Mouse (Mus musculus) lung, embryonic 14.5 days (tissue): Measurements from ENCODE around the gene Itgb5. TPM values are rescaled to one million over a fixed set of nuclear protein-coding genes. Genes with fewer than 3 reads are reported as not detected.

Source experiments
- ATAC-seq: fragments of 200-750 bp; cut with Nextera tagmentation; 2 replicates; pipeline ENCODE4 v1.8.0; 2017; ENCODE audit warnings: mild to moderate bottlenecking, moderate TSS enrichment, moderate library complexity; ENCODE audit not compliant: insufficient read depth
- DNase-seq: peaks from one replicate; pipeline ENCODE4 v3.0.0-alpha.2; 2015
- H3K27ac ChIP-seq: fragments of 300-500 bp; sonication (generic); 2 replicates; pipeline ENCODE4 v1.5.1; 2014; ENCODE audit warnings: low read depth, mild to moderate bottlenecking, moderate library complexity
- H3K27me3 ChIP-seq: fragments of 300-500 bp; sonication (generic); 2 replicates; pipeline ENCODE4 v1.6.1; 2014; ENCODE audit warnings: low read length, control low read depth; ENCODE audit not compliant: insufficient read depth
- H3K36me3 ChIP-seq: fragments of 300-500 bp; sonication (generic); 2 replicates; pipeline ENCODE4 v1.6.1; 2014; ENCODE audit warnings: control low read depth; ENCODE audit not compliant: insufficient read depth
- H3K4me1 ChIP-seq: fragments of 300-500 bp; sonication (generic); 2 replicates; pipeline ENCODE4 v1.6.1; 2014; ENCODE audit warnings: antibody characterized with exemption, control low read depth; ENCODE audit not compliant: insufficient read depth
- H3K4me2 ChIP-seq: fragments of 300-500 bp; sonication (generic); 2 replicates; pipeline ENCODE4 v1.6.1; 2014; ENCODE audit warnings: mild to moderate bottlenecking
- H3K4me3 ChIP-seq: fragments of 300-500 bp; sonication (generic); 2 replicates; pipeline ENCODE4 v1.5.1; 2014; ENCODE audit warnings: low read depth, low read length
- H3K9ac ChIP-seq: fragments of 300-500 bp; sonication (generic); 2 replicates; pipeline ENCODE4 v1.6.1; 2014
- H3K9me3 ChIP-seq: fragments of 300-500 bp; sonication (generic); 2 replicates; pipeline ENCODE4 v1.6.1; 2016; ENCODE audit warnings: low read depth, low read length, control low read depth
- CTCF ChIP-seq: IDR thresholded peaks from 2 replicates; pipeline ENCODE4 v1.5.1; 2016; ENCODE audit warnings: antibody characterized with exemption, low read depth
- WGBS: fragments of 180-500 bp; shearing (Covaris S2); extraction: QIAGEN DNeasy Blood & Tissue Kit; methylation state at CpG from one replicate; pipeline ENCODE4 v1.1.7; 2014; 5-methylcytosine and 5-hydroxymethylcytosine counted together
- polyA plus RNA-seq: library from polyadenylated mRNA; unstranded; fragments of >200 nt; fragmentation: Nextera tagmentation; extraction: Ambion mirVana; gene quantifications from 2 replicates; pipeline ENCODE4 v1.2.1, GENCODE M21; 2014

The Itgb5 gene
- polyA plus RNA-seq, 1 experiment from 2014 or later: 64.5 TPM

GRCm38 (mm10) chr16:33885671-33886328 lies 56.3 kb downstream of the Itgb5 start:
- H3K27ac ChIP-seq: no peak overlapping the region

GRCm38 (mm10) chr16:33886665-33887064 lies 57.2 kb downstream of the Itgb5 start:
- TF ChIP-seq CTCF: no peak
- Histone ChIP-seq H3K9me3 (no peaks in the 10 kb centered on the region), H3K4me1 (peaks cover 51% of the 10 kb centered on the region), H3K36me3 (0 out of 2 replicates have a peak, but pooled peaks cover 4% of the 10 kb centered on the region), H3K4me2 (no peak overlapping the region), H3K4me3 (no peak overlapping the region), H3K27me3 (no peaks in the 10 kb centered on the region), H3K27ac (no peak overlapping the region), H3K9ac (no peak overlapping the region)
- WGBS: 13% methylated on average over 6 of the region's 6 CpGs
- DNase-seq: peak; percentile 42
- ATAC-seq: no peak

More at GRCm38 (mm10) chr16:33885671-33886328, 56.3 kb downstream of the Itgb5 start:
- TF ChIP-seq CTCF: no peak
- Histone ChIP-seq H3K9me3 (no peaks in the 10 kb centered on the region), H3K9ac (no peak overlapping the region), H3K4me1 (peaks cover 43% of the 10 kb centered on the region), H3K36me3 (0 out of 2 replicates have a peak, but pooled peaks cover 4% of the 10 kb centered on the region), H3K4me3 (no peak overlapping the region), H3K27me3 (no peaks in the 10 kb centered on the region), H3K4me2 (no peak overlapping the region)
- 83% methylated on average over 14 of the region's 14 CpGs for WGBS
- DNase-seq: no peak
- no peak for ATAC-seq

GRCm38 (mm10) chr16:33887981-33888380 lies 58.5 kb downstream of the Itgb5 start:
- Histone ChIP-seq H3K36me3 (0 out of 2 replicates have a peak, but pooled peaks cover 4% of the 10 kb centered on the region), H3K4me1 (peaks cover 52% of the 10 kb centered on the region), H3K9ac (no peak overlapping the region), H3K4me2 (no peak overlapping the region), H3K27ac (no peak overlapping the region), H3K27me3 (no peaks in the 10 kb centered on the region), H3K9me3 (no peaks in the 10 kb centered on the region), H3K4me3 (no peak overlapping the region)
- WGBS: 74% methylated on average over 2 of the region's 2 CpGs
- DNase-seq (no peak), ATAC-seq (no peak)
- no peak for TF ChIP-seq CTCF

GRCm38 (mm10) chr16:33889000-33889607 lies 59.6 kb downstream of the Itgb5 start:
- peaks cover 45% of the 10 kb centered on the region for H3K4me1 ChIP-seq
- H3K9ac ChIP-seq: no peak overlapping the region
- no peak overlapping the region for H3K27ac ChIP-seq
- H3K9me3 ChIP-seq: no peaks in the 10 kb centered on the region
- ATAC-seq: no peak
- 76% methylated on average over 13 of the region's 13 CpGs for WGBS
- no peaks in the 10 kb centered on the region for H3K27me3 ChIP-seq
- TF ChIP-seq CTCF: no peak
- H3K4me3 ChIP-seq: no peak overlapping the region
- DNase-seq: no peak
- H3K4me2 ChIP-seq: no peak overlapping the region
- H3K36me3 ChIP-seq: 0 out of 2 replicates have a peak, but pooled peaks cover 4% of the 10 kb centered on the region

GRCm38 (mm10) chr16:33891099-33891498 lies 61.6 kb downstream of the Itgb5 start:
- ATAC-seq: no peak
- peak; percentile 27 for DNase-seq
- WGBS: 42% methylated on average over 8 of the region's 8 CpGs
- Histone ChIP-seq H3K27ac (peak overlapping the region; percentile 62), H3K4me2 (peak overlapping the region; percentile 50; the same call in 1 of the 2 replicates), H3K4me3 (no peak overlapping the region), H3K27me3 (no peaks in the 10 kb centered on the region), H3K9me3 (no peaks in the 10 kb centered on the region), H3K36me3 (no peaks in the 10 kb centered on the region), H3K9ac (no peak overlapping the region), H3K4me1 (peaks cover 39% of the 10 kb centered on the region)
- no peak for TF ChIP-seq CTCF

- peak overlapping the region; percentile 62; the same call in 1 of the 2 replicates for H3K27ac ChIP-seq
- peak; percentile 19 for TF ChIP-seq CTCF
- no peaks in the 10 kb centered on the region for H3K27me3 ChIP-seq
- H3K4me1 ChIP-seq: peaks cover 37% of the 10 kb centered on the region
- H3K9me3 ChIP-seq: no peaks in the 10 kb centered on the region
- WGBS: 11% methylated on average over 14 of the region's 14 CpGs
- peak overlapping the region; percentile 50 for H3K4me2 ChIP-seq
- peak; percentile 77 for ATAC-seq
- DNase-seq: peak; percentile 96
- no peak overlapping the region for H3K9ac ChIP-seq
- no peaks in the 10 kb centered on the region for H3K36me3 ChIP-seq
- H3K4me3 ChIP-seq: peak overlapping the region; percentile 1; the same call in 1 of the 2 replicates
These were observed 62.3 kb downstream of the Itgb5 start for GRCm38 (mm10) chr16:33891561-33892281.
